ENCODE assay signal across 13 mouse cellular contexts in genomic region chr15:83772953-83773352, GRCm38 (mm10). TPM values are rescaled to one million over a fixed set of nuclear protein-coding genes. Genes with fewer than 3 reads are reported as not detected.
DNase-seq lines count a peak whose midpoint lies in the region; ATAC-seq and TF ChIP-seq lines count a peak whose summit lies in the region.
"Had no signal": no experiment of that assay in that cellular context is flagged by ENCODE, and none has a peak within 500 bp of the region (broad histone marks: within the 10 kb centered on the region; RNA-seq: fewer than 3 reads in every experiment).

No protein-coding gene starts in this region.

- H3K9ac ChIP-seq in hindbrain, embryonic 16.5 days (ENCODE audit: low read depth, low read length): no peak overlapping the region
- H3K9ac ChIP-seq: liver, embryonic 15.5 days had no signal

- no peaks in the 10 kb centered on the region for H3K27me3 ChIP-seq in hindbrain, embryonic 16.5 days (replicated peaks; ENCODE audit: control insufficient read depth, insufficient read depth, low read length)
- H3K27me3 ChIP-seq in hindbrain, embryonic 10.5 days (ENCODE audit: insufficient read depth, poor library complexity, severe bottlenecking): peaks cover 38% of the 10 kb centered on the region

- DNase-seq in cerebellum, adult 8-10 months: peak; percentile 10
- no peak for DNase-seq in hindbrain, embryonic 10.5 days (ENCODE audit: low spot score)
- DNase-seq in left cerebral cortex, postnatal 4 days: peak; percentile 46
- DNase-seq in left cerebral cortex, adult 2 months (ENCODE audit: extremely low spot score in 1 of 2, low spot score in 2 of 2): no peak
- peak; percentile 21 for DNase-seq in right cerebral cortex, postnatal 25 days
- no peak for DNase-seq in gastrocnemius, adult 18-20 months (ENCODE audit: low spot score)

- no peak overlapping the region for H3K4me3 ChIP-seq in hindbrain, embryonic 16.5 days (ENCODE audit: low read length)
- H3K4me3 ChIP-seq in hindbrain, embryonic 10.5 days: no peak overlapping the region
- no peak overlapping the region for H3K4me3 ChIP-seq in left cerebral cortex, adult 2 months
- H3K4me3 ChIP-seq: embryonic facial prominence, embryonic 10.5 days; liver, embryonic 15.5 days had no signal

- H3K36me3 ChIP-seq in hindbrain, embryonic 16.5 days (ENCODE audit: control insufficient read depth, insufficient read depth, low read length): no peaks in the 10 kb centered on the region
- no peaks in the 10 kb centered on the region for H3K36me3 ChIP-seq in hindbrain, embryonic 10.5 days
- H3K36me3 ChIP-seq: embryonic facial prominence, embryonic 10.5 days; liver, embryonic 15.5 days had no signal

- no peaks in the 10 kb centered on the region for H3K9me3 ChIP-seq in hindbrain, embryonic 16.5 days (ENCODE audit: control insufficient read depth, low read length)
- H3K9me3 ChIP-seq in hindbrain, embryonic 10.5 days: no peaks in the 10 kb centered on the region
- H3K9me3 ChIP-seq: embryonic facial prominence, embryonic 10.5 days; liver, embryonic 15.5 days had no signal

- H3K4me1 ChIP-seq in hindbrain, embryonic 16.5 days (ENCODE audit: control insufficient read depth, insufficient read depth, low read depth, low read length): peaks cover 3% of the 10 kb centered on the region; the same call in 1 of the 2 replicates
- H3K4me1 ChIP-seq in hindbrain, embryonic 10.5 days (replicated peaks): peaks cover 15% of the 10 kb centered on the region
- H3K4me1 ChIP-seq: liver, embryonic 15.5 days had no signal

- ATAC-seq in cerebellum, adult (ENCODE audit: insufficient number of reproducible peaks, low FRiP score, low TSS enrichment): no peak
- peak; percentile 27; the same call in 1 of the 2 replicates for ATAC-seq in hindbrain, embryonic 16.5 days

- no peak overlapping the region for H3K4me2 ChIP-seq in hindbrain, embryonic 16.5 days (ENCODE audit: low read length)
- H3K4me2 ChIP-seq: liver, embryonic 15.5 days; midbrain, embryonic 11.5 days had no signal

- no peak overlapping the region for H3K27ac ChIP-seq in hindbrain, embryonic 16.5 days (ENCODE audit: low read depth, low read length)
- no peak overlapping the region for H3K27ac ChIP-seq in hindbrain, embryonic 10.5 days
- no peak overlapping the region for H3K27ac ChIP-seq in left cerebral cortex, adult 2 months
- H3K27ac ChIP-seq: embryonic facial prominence, embryonic 10.5 days; kidney, postnatal 0 days; liver, embryonic 15.5 days had no signal

- 70% methylated on average over 4 of the region's 4 CpGs for WGBS in hindbrain, embryonic 16.5 days
- 87% methylated on average over 4 of the region's 4 CpGs for WGBS in hindbrain, embryonic 10.5 days

- TF ChIP-seq CTCF in left cerebral cortex, adult 2 months (IDR thresholded peaks at IDR 0.05): no peak

- intact Hi-C loops in left cerebral cortex, postnatal 4 days (cut with DNase I): no loop called here
- intact Hi-C loops in left cerebral cortex, adult 2 months (cut with DNase I): no loop called here

RNA-seq across cellular contexts. Expression of gene Mpped1, which starts 6.3 kb away (rescaled TPM):
- polyA plus RNA-seq in hindbrain, embryonic 16.5 days (2015; fragmentation: Nextera tagmentation; extraction: Ambion mirVana): 18.9 and 30.0 TPM in 2 replicates
- 5.5 TPM in 2 replicates for polyA plus RNA-seq in hindbrain, embryonic 10.5 days (2016; fragmentation: Nextera tagmentation; extraction: Ambion mirVana)
- total RNA-seq in left cerebral cortex, postnatal 4 days (2021): 100 to 1,000 TPM; 444 to 539 TPM
- 100 to 1,000 TPM; 201 to 208 TPM for total RNA-seq in left cerebral cortex, adult 2 months (2021)
- not detected for total RNA-seq in gastrocnemius, adult 18-20 months (2021)
- total RNA-seq: gastrocnemius, postnatal 36 days had no signal

RNA-seq across cellular contexts. Expression of gene Scube1, which starts 48.1 kb away (rescaled TPM):
- polyA plus RNA-seq in hindbrain, embryonic 16.5 days (2015; fragmentation: Nextera tagmentation; extraction: Ambion mirVana): 5.8 and 9.2 TPM in 2 replicates
- polyA plus RNA-seq in hindbrain, embryonic 10.5 days (2016; fragmentation: Nextera tagmentation; extraction: Ambion mirVana): 62.6 and 70.5 TPM in 2 replicates
- 10 to 100 TPM; 61.6 to 73.2 TPM for total RNA-seq in left cerebral cortex, postnatal 4 days (2021)
- 10 to 100 TPM; 72.2 to 74.2 TPM for total RNA-seq in left cerebral cortex, adult 2 months (2021)
- under 1 TPM; 0.14 to 0.27 TPM for total RNA-seq in gastrocnemius, adult 18-20 months (2021)

Comparison
In these comparisons a context has a peak if more than half of its experiments do, and no peak if none do; other contexts are left out.
1. DNase-seq: peak in cerebellum, adult 8-10 months (single experiment), left cerebral cortex, postnatal 4 days (single experiment) and right cerebral cortex, postnatal 25 days (single experiment); none in hindbrain, embryonic 10.5 days (single experiment), left cerebral cortex, adult 2 months (0 of 2) and gastrocnemius, adult 18-20 months (single experiment).
2. RNA of gene Mpped1, which starts 6.3 kb away (total RNA-seq): 444 to 539 TPM in left cerebral cortex, postnatal 4 days and 201 to 208 TPM in left cerebral cortex, adult 2 months; not detected in gastrocnemius, adult 18-20 months; every median in the first group is over 100 times any median in the second.
3. RNA of gene Scube1, which starts 48.1 kb away (total RNA-seq): 72.2 to 74.2 TPM in left cerebral cortex, adult 2 months and 61.6 to 73.2 TPM in left cerebral cortex, postnatal 4 days; 0.14 to 0.27 TPM in gastrocnemius, adult 18-20 months; every median in the first group is over 10 times any median in the second.